Mouse (Mus musculus): Measurements from ENCODE around the gene Calcoco2.
A peak's percentile ranks its signal among the peaks of the same experiment; 100 is the strongest.

Calcoco2 gene

DNA sequence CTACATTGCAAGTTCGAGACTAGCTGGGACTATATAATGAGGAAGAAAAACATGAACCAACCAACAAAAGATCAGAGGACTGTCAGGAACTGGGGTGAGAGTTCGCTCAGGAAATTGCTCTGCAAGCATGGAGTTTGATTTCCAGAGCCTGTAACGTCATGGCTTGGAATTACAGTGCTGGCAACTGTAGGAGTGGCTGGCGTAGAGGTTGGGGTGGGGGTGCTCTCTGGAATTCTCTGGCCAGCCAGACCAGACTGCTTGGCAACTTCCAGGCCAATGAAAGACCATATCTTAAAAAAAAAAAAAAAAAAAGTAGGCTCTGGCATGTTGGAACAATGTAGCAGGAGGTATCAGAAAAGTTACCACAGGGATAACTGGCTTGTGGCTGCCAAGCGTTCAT lies 31.0 kb downstream of the Calcoco2 start:
- DNase-seq (ENCODE audit: low spot score in 2 of 2): no peak

DNA sequence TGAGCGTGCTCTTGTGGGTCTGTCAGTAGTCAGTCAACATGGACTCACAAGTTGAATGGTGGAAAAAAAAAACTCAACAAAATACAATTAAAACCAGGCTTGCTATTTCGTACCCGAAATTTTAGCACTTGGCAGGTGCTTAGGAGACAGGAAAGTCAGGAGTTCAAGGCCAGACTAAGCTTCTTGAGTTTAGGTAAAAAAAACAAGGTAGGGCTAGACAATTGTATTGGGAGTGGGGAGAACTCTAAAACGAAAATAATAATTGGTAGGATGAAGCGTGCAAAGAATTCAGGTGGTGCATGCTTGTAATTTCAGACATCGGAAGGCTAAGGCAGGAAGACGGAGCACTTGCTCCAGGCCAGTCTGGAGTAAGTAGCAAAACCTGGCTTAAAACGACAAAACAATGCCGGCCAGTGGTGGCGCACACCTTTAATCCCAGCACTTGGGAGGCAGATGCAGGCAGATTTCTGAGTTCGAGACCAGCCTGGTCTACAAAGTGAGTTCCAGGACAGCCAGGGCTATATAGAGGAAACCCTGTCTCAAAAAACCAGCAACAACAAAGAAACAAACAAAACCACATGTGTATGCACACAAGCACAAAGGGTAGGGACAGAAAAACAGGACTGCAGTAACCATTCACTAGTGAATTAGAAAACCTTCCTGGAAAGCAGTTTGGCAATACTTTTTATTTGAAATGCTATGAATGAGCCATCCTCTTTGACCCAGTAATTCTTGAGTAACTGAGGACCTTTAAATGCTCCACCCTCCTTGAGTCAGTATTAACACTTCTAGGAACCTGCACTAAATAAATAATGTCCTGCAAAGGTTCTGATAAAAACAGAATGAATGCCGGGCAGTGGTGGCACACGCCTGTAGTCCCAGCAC lies 35.3 kb downstream of the Calcoco2 start:
- no peak for DNase-seq (ENCODE audit: low spot score in 2 of 2)

DNA sequence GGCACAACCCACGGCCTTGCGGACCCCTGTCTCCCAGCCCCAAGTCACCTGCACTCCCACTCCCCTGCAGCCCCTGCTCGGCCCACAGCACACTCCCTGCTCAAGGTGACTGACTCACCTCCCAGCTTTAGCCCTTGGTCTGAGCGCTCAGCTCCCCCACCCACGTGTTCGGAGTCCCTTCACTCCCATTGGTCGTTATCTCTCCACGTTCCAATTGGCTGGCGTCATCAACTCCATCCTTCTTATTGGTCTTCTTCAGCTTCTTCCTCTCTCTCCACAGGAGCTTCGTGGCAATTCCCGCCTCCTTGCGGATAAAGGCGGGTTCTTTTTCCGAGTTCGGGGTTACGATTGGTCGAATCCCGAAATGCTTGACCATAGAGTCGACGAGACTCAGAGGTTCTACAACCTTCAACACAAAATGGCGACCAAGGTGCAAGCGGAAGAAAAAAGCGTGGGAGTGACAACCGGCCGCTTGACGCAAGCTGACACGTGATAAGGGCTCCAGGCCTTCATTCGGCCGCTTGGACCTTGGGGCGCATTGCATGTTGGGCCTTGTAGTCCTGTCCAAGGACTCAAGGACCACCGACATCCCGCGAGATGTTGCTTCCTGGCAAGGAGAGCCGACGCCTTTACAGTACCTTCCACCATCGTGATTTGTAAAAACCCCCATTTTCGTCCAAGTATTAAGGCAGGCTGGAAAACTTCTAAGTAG lies 36.1 kb downstream of the Calcoco2 start, which contains the start of gene Atp5g1:
Gene Atp5g1, minus strand, starts transcription at position 162 of the 712 bp plus-strand sequence.
- DNase-seq (ENCODE audit: low spot score in 2 of 2): peak; percentile 99 to 100

DNA sequence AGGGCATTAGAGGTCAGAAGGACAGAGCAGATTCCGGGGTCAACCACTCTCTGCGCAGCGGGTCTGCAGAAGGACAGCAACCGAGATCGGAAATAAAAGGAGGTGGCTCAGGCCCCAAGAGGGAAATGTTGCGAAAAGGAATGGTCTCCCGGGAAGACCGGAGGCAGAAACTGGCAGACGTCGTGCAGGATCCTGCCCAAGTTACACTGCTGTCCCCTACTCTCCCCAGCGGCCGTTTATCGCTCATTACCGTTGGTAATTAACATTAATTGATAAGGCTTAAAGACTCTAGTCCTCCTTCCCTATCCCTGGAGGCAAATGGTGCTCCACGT lies 36.6 kb downstream of the Calcoco2 start:
- DNase-seq (ENCODE audit: low spot score in 2 of 2): no peak

DNA sequence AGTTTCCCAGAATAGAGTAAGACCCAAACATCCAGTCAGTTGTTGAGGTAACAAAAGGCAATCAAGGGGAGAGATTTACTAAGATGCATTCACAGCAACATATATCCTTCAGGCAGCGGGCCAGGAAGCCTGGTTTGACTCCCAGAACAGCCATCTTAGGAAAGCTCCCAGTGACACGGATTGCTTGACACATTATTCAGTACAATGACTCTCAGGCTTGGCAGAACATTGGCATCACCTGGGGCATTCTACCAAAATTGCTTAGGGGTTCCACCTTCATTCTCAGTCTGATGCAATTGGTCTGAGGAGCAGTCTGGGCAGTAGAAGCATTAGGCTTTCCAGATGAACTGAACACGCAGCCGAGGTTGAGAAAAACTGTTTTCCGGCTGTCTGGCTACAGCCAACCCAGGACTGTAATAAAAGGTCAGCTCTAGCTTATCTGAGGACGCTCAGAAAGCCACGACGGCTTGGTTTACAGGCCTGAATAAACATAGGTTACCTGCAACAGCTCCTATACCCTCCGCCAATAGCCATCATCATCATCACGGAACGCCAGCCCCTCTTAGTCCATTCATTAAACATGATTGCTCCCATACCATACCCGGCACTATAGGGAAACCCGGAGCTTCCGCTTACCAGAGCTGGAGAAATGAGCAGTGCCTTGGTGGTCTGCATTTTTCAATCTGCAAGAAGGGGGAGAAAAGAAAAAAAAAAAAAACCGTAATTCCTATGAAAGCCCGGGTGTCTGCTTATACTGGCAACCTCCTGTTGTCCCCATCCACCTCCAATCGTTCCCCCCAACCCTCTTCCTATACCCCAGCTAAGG lies 37.2 kb downstream of the Calcoco2 start:
- DNase-seq (ENCODE audit: low spot score in 2 of 2): no peak

DNA sequence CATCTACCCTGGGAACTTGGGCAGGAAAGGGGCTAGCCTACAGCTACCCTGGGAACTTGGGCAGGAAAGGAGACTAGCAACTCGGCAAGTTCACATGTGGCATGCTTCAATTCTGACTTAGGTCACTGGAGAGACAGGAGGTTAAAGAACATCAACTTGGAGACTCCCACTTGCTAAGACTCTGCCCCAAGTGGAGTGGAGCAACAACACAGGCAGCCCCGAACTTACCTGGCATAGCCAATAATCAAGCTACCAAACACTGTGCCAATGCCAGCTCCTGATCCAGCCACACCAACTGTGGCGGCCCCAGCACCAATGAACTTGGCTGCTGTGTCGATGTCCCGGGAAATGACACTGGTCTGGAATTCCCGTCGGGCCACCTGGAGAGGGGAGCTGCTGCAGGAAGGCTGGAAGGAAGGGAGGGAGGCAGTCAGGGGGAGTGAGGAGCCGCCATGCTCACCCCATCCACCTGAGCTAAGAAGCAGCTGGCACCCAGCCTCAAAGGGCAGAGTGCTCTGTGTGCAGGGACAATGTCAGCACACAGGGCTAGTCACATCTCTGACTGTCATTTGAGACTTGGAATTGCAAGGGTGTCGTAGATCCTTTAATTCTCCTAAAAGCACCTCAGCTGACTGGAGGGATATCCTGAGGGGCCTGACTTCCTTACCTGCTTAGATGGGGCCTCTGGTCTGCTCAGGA lies 38.3 kb downstream of the Calcoco2 start:
- no peak for DNase-seq (ENCODE audit: low spot score in 2 of 2)

DNA sequence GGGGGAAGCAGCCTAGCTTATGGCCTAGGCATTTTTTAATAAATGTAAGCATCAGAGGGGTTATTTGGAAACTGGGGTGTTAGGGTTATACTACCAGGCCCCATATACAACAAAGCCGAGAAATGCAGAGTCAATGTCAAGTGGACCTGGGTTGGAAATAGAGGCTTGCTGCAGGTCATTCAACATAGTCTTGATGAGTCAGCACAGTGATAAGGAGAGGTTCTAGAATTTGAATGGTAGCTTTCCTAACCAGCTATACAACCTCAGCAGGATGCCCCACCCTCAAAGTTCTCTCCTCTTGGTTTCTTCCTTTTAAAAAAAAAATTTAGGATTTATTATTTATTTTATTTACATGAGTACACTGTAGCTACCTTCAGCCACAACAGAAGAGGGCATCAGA lies 40.8 kb downstream of the Calcoco2 start:
- DNase-seq (ENCODE audit: low spot score in 2 of 2): no peak

DNA sequence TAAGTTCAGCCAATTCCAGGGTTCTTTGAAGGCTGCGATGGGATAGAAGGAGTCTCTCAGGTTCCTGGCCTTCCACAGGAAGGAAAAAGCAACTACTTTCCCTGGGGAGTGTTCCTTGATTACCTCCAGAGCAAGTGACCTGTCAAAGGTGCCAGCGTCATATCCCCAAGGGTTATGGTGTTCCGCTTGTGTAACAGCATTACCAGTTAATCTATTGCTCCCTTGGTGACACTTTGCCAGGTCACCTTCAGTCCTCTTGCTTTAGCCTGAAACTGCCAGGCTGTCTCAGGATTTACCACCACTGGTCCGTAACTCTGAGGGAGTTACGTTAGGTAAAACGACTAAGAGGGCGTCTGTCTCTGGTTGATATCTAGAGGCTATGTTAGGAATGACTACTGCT lies 41.4 kb downstream of the Calcoco2 start:
- no peak for DNase-seq (ENCODE audit: low spot score in 2 of 2)

DNA sequence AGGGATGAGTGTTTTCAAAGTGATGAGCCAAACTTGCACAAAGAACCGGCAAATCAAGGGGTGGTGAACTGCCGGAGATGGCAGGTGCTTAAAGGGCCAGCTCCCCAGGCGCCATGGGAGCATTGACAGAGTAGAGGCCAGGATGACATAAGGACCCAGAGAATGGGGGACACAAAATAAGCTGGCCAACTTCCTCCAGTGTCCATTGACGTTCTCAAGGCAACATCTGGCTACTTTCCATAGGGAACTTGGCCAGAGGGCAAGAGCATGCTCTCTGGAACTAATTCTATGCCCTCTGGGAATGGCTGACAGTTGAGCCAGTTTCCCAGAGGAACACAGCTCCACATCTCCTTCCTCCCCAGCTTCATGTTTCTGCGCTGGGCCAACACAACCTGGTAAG lies 43.5 kb downstream of the Calcoco2 start:
- no peak for DNase-seq (ENCODE audit: low spot score in 2 of 2)

DNA sequence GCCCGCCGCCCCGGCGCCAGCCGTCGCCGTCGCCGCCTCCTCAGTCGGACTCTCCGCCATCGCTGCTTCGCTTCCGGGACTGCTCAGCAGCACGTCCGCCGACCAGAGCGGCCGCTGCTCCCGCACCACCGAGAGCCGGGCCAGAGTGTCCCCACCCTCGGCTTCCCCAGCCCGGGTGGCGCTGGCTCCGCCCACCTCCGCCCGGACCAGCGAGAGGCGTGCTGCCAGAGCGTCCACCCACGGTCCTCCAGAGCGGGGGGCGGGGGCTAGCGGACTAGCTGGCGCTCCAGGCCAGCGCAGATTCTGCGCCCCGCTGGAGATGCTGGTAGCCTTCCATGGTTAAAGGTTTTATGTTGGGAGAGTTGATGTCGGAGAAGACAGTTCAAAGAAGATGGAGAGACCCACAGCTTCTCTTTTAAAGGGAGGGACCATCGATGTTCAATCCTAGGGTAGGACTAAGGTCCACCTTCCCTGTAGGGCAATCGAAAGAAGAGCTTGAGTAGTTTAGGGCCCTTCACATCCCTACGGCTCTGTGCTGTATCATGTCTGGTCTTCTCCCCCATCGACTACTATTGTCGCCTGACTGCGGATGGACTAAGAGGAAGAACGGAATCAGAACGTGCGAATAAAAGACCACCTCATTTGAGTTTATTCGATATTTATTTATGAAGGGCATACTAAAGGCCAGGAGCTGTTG lies 46.4 kb downstream of the Calcoco2 start, which contains the start of gene Ube2z:
Gene Ube2z, minus strand, starts transcription at position 174 of the 697 bp plus-strand sequence.
- peak; percentile 97 for DNase-seq (ENCODE audit: low spot score in 2 of 2)

DNA sequence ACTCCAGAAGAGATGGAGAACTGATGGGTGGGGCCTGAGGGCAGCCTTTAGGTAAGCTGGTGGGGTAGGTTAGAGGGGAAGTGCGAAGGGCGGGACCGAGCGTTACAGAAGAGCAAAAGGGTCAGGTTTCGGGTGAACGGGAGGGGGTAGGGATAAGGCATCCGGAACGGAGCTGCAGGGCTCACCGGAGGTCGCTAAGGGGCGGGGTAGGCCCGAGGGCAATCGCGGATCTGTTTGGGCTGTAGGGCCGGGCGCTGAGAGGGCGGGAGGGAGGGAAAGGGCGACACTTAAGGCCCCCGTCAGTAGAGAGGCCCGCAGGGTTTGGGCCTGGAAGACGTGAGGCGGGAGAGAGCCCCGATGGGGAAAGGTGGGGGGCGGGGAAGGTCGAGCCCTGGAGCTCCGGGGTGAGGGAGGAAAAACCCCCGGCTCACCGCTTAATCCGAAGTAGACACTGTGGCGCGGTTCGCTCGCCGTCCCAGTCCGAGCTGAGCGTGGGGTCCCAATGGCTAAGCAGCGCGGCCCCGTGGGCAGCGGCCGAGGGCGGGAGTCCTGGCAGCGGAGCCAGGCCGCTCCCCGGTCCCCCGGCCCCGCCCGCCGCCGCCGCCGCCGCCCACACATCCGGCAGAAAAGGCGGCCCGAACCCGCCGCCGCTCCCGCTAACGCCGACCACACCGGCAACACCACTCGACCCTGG lies 47.1 kb downstream of the Calcoco2 start:
- DNase-seq (ENCODE audit: low spot score in 2 of 2): peak; percentile 65

DNA sequence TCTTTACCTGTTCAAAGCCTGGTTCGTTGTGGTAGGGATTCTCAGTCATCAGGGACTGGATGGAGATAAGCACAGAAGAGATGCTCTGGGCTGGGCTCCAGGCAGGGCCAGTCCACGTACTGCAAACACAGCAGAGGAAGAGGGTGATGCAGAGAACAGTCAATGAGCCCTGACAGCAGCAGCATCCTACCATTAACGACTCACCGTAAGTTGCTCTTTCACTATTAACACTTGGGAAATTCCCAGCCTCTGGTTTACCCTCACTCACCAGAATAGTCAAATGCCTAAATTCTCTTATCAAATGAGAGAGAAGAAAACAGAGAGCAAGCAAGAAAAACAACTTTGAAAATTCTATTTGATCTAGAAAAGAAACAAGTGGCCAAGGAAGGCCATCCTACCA lies 53.5 kb downstream of the Calcoco2 start:
- no peak for DNase-seq (ENCODE audit: low spot score in 2 of 2)

DNA sequence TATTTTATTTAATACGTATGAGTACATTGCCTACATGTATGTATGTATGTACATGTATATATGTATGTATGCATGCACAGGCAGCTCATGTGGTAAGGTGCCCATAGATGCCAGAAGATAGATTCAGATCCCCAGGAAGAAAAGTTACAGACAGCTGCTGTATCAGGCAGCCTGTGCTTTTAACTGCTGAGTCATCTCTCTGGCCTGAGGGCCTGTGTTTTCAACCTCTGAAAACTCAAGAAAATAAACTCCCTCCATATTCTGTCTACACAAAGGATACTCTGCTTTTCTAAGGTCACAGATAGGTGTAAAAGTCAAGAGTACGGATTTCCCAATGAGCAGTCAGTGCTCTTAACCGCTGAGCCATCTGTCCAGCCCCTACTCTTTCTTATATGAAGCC lies 60.9 kb downstream of the Calcoco2 start:
- no peak for DNase-seq (ENCODE audit: low spot score in 2 of 2)

DNA sequence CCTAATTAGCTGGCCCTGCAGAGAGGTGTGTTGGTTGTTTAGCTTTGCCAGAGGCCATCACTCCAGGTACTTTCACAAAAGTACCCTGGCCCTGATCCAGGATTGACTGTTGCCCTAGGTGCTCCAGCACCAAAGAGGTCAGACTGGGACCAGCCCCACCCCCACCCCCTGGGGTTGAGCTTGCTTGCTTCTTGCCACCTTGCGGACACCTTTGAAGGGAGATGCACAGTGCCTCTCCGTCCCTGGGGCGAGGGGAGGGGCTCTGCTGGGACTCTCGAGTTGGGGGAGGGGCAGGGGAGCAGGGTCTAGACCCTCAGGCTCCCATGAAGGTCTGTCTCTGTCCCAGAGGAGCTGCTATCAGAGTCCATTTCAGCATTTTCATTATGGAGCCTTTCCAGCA lies 61.8 kb downstream of the Calcoco2 start:
- no peak for DNase-seq (ENCODE audit: low spot score in 2 of 2)

All from spleen, postnatal 36 days (tissue).